Mouse (Mus musculus): ENCODE data around the gene Vwa2. TPM values are rescaled to one million over a fixed set of nuclear protein-coding genes. Genes with fewer than 3 reads are reported as not detected.
A peak's percentile ranks its signal among the peaks of the same experiment; 100 is the strongest.

Vwa2 gene
- not detected for total RNA-seq (2022)

DNA sequence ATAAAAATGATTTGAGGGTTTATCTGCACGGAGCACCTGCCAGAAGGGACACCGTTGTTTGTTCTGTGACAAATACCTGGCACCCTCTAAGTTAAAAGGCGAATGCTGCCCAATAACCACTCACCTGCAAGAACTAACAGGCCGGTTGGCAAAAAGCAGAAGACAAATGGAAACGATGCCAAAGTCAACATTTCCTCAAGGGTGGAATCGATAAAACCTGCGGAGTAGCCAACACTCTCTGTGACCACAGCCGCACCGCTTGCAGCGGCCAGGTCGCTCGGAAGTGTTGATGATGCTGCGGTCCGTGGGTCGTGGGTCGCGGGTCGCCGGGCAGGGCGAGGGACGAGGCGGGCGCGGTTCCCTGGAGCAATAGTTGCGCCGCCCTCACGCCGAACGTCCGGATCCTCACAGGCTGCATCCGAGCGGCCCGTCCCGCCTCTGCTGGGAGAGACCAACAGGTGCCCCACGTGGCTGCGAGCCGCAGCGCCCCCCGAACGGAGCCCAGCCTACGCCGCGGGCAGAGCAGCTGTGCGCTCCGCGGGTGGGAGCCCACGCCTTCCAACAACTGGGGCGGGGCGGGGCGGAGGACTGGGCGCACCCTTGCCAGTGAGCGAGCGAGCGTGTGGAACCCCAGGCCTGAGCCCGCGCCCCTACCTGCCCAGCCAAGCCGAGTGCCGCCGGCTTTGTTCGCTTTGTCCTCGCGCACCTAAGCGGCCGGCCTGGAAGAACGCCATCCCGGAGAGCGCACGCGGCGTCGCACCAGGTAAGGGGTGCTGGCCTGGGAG lies at the start of gene Vwa2:
Vwa2 (plus strand) TSS at position 434 of the 785 bp plus-strand sequence.
- no peak for DNase-seq (ENCODE audit: low spot score)

DNA sequence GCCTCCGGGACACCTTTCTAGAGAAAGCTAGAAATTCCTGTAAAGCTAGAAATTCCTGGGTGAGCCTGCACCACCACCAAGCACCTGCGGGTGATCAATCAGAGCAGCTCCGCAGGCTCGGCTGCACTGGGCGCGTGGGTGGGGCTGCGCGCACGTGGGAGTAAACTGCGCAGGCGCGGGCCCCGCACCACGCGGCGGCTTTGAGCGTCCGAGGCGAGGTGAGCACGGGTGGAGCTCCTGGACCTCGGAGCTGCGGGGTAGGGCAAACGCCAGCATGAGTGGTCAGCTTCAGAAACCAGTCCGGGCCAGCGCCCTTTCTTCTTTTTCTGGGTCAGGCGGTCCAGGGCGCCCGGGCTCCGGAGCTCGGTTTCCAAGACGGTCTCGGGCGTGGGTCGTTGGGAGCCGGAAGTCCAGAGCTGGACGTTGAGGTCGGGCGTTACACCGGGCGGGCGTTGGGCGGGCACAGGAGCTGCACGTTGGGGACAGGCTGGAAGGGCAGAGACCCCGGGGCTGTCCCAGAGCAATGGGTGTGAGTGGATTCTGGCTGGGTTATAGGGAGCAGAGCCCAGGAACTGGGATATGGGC lies 47.9 kb upstream of the Vwa2 start, which contains the start of gene Tdrd1:
Tdrd1 (plus strand) TSS at position 163 of the 585 bp plus-strand sequence.
- no peak for DNase-seq (ENCODE audit: low spot score)

DNA sequence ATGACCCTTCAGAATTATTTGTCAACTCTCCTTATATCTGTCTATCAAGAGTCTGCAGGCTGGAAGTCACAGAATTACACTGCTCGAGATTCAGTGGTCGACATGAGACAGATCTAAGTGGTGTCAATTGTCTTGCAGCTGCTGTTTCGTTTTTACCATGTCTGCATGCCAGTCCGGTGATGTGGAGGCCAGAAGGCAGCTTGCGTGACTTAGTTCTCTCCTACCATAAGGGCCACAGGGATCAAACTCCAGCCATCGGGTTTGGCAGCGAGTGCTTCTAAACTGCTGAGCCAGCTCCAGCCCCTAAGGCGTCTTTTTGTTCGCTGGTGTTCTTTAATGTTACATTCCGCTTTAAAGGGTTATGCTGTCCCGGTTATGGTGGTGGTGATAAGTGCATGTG lies 45.7 kb upstream of the Vwa2 start:
- no peak for DNase-seq (ENCODE audit: low spot score)

DNA sequence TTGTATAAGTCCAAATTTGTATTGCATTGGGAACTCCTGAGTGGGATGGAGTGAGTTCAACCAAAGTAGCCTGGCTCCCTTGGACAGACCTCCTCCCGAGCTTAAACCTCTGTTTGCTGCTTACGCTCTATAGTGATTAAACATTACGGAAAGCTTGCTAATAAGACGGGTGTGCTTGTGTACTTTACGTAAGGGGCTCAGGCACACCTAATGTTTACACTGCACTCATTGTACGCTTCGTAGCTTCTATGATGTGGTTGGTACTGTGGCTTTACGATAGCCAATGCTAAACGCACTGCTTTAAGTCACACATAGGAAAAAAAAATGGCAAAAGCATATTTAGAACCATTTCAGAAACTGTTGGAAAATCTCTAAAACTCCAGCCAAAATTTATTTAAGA lies 44.8 kb upstream of the Vwa2 start:
- no peak for DNase-seq (ENCODE audit: low spot score)

DNA sequence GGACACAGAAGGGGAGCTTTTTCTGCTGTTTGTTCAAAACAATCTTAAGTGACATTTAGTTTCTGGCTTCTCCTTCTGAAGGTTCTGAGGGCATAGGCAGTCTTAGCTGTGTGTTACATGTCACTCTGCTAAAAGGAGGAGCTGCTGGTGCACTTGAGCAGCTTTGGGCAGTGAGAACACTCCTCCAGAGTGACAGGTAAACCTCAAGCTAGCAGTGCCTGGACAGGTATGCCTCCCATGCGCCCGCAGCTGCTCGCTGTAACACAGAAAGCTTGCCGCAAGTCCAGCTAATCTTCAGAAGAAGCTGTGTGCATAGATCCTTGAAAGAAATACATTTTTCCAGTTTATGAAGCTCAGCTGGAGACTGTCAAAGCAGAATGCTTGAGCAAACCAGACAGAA lies 43.9 kb upstream of the Vwa2 start:
- DNase-seq (ENCODE audit: low spot score): no peak

DNA sequence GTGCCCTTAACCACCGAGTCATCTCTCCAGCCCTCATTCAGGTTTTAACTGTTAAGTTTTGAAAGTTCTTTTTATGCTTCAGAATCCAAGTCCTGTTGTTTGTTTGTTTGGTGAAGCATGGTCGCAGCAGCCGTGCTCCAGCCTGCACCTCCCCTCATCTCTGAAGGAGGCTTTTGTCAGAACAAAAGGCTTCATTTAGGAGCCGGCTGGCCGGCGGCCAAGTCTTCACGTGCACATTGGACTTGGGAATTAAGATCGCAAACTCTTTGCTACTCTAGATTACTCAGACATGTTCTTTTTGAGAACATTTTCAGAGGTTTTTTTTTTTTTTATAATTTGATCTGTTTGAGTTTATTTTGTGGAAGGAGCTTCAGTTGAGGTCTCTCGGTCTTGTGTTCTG lies 38.7 kb upstream of the Vwa2 start:
- no peak for DNase-seq (ENCODE audit: low spot score)

DNA sequence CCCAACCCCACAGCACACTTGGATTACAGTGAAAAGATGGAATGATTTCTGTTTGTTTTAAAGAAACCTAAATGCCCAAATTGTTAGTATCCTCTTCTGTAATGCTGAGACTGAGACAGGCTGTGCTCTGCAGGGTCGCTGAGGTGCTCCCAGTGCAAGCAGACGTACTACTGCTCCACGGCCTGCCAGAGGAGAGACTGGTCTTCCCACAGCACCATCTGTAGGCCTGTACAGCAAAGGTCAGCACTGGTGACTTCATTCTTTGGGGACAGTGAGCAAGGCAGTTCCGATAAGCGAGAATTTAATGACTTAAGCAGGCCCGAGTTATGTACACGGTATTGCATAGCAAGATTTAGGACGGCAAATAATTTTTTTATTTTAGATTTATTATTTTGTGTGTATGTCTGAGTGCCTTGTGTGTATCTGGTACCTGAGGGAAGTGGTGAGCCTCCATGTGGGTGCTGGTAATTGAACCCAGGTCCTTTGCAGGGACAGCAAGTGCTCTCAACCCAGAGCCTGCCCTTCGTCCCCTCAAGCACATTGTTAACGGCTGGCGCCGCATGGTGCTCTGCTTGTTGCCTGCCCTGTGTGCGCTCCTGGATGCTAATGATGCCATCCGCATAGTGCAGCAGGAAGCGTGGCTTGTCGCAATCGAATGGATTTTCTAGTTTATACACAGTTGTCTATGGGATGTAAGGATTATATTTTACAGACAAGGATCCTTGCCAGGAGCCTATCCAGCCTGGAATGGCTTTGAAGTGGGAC lies 34.9 kb upstream of the Vwa2 start:
- no peak for DNase-seq (ENCODE audit: low spot score)

DNA sequence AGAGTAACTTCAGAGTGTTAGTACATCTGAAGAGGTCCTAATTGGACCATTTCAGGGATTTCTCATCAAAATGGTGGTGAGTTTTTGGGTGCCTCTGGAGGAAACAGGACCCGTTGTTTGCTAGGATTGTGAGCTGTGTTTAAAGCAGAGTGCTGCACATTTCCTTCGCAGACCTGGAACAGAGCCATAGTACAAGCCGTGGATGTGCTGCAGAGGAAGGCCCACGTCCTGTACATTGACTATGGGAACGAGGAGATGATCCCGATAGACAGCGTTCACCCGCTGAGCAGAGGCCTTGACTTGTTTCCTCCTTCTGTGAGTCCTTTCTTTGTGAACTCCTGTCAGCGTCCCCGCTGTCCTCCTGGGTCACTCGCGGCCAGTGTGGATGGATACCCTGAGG lies 31.1 kb upstream of the Vwa2 start:
- DNase-seq (ENCODE audit: low spot score): no peak

DNA sequence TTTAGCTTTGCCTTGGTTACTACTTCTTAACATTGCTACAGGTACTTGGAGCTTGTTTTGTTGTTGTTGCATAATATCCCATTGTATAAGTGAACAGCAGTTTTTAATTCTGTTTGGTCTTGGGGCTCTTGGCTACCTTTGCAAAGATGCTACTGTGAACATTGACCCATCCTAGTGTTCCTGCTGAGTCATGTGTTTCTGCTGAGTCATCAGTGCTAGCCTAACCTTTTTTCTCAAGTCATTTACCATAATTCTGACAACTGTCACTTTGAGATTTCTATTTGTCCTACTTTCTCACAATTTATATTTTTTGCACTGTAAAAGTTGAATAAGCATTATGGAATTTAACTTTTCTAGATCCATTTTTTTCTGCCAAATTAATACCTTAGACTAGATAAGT lies 21.5 kb upstream of the Vwa2 start:
- no peak for DNase-seq (ENCODE audit: low spot score)

DNA sequence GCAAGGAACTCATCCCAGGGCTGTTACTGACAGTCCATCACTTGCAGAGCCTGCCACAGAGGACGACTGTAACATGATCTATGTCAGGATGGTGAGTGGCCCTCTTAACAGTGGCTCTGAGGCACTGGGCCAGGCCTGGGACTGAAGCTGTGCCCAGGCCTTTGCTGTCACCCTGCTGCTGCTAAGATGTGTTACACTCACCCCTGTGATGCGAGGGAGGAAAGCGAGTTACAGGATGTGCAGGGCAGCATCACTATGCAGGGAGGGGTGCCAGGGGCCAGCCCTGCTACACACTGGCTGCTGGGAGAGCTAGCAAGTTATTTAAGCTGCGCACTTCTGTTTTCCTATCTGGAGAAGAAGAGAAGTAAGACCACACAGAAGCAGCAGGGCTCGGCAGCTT lies 17.6 kb upstream of the Vwa2 start:
- DNase-seq (ENCODE audit: low spot score): peak; percentile 2

DNA sequence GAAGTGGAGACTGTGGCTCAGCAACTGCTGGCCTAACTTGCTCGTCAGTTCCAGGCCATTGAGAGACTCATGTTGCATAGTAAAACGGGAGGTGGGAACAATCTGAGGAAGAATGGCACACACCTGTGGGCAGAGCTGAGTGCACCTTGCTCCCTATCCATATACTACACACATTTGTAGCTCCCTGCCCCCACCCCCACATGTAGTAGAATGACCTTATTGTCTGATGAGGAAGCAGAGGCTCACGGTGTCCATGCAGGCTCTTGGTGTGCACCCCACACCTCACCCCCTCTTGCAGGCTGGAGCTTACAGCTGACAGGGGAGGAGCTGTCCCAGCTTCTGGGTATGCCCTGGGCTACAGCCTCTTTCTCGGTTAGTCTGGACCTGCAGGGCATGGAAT lies 6.3 kb upstream of the Vwa2 start:
- no peak for DNase-seq (ENCODE audit: low spot score)

DNA sequence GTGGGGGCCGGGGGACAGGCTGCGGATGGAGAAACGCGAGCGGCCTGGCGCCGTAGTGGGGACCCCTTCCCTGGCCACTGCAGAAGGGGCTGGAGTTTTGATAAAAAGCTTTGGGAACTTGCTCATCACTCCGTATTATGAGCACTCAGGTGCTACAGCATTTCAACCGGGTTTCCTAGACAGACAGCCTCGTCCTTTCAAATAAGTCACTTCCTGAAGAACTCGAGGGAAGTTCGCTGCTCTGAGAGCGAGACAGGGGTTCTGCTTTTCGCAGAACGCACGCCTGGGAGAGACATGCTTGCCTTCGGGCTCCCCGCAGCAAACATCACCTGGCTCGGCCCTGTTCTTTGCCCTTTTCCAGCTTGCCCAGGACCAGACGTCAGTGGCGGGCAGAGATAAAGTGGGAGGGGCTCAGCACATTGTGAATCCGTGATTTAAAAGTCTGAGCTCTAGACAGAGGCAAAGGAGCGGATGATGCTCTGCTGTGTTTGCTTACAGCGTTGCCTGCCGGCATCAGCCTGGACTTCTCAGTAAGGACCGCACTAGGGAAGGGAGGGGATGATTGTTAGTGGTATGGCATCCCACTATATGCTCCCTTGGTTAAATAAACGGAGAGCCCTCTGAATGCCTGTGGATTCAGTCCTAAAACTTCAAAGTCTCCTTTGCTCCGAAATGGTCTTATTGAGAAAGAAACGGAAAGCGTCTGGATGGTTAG lies 709 bp downstream of the Vwa2 start:
- DNase-seq (ENCODE audit: low spot score): no peak

DNA sequence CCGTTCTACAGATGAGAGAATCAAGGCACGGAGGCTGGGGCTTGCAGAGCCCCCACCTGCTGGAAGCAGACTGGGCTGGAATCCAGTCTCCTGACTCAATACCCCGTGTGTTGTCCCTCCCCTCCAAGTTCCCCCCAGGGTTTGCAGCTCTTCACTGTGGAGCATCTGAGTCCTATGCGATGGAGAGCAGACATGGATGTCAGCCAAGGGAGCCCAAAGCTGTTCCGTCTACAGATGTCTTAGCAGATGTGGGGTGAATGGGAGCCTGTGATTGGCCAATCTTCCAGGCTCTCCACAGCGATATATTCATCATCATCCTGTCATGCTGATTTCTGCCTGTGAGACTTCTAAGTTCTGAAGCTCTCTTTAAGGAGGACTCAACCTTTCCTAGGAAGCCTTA lies 3.3 kb downstream of the Vwa2 start:
- DNase-seq (ENCODE audit: low spot score): no peak

DNA sequence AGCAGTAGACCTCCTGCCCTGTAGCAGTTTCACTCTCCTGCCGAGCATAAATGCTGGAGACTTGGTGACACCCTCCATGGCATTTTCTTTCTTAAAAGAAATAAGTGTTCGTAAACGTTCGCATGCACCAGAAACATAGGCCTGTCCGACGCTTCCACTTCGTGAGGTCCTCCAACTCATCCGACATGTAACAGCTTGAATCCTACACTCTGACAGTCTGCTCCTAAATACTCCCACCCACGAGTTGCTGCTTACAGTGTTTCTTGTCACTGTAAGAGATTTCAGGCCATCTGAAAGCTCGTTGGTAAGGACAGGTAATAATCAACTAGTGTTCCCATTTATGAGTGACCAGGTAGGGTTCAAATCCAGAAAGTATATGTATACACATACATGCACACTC lies 13.8 kb downstream of the Vwa2 start:
- no peak for DNase-seq (ENCODE audit: low spot score)

DNA sequence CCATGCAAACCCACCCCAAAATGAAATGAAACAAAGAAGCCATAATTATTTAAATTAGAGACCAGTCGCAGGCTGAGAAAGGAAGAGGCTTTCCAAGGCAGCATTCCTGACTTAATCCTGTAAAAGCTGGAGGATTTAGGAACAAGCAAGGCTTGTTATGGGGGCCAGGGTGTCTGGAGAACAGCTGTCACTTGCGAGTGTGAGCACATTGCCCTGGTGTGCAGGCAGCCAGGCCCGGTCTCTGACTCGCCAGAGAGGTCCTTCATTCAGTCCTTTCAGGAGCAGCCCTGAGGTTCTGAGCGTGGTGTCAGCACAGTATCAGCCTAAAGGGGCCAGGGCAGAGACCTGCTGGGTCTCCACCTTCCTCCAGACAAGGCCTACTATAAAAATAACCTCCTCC lies 14.6 kb downstream of the Vwa2 start:
- no peak for DNase-seq (ENCODE audit: low spot score)

DNA sequence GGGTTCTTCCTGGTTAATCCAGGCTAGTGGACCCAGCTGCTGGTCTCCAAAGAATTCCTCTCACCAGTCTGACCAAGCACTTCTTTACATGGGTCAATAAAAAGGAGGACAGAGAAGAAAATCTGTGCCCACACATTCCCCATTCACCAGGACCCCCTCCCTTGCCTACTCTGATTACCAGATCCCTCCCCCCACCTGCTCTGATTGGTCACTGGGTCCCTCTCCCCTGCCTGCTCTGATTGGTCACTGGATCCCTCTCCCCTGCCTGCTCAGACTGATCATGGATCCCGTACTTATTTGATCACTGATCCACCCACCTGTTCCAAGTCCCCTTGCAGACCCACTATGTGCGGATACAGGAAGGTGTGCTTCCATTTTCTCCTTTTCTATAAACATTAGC lies 17.4 kb downstream of the Vwa2 start:
- no peak for DNase-seq (ENCODE audit: low spot score)

DNA sequence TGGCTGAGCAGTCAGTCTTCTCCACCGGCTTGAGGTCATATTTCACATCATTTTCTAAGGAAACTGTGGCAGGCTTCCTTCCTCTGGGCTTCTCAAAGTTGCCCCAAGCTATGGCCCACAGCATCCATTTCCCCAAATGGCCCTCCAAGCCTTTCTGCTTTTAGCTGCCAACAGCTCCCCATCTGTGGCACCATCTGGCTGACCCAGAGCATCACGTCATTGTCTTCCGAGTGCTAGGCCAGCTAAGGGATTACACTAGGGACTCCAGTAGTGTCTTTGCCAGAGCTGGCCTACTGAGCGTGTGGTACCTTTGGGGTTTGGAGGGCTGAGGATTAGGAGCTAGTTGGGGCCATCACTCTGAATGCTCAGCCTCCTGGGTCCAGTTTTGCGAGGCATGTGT lies 18.5 kb downstream of the Vwa2 start:
- DNase-seq (ENCODE audit: low spot score): no peak

DNA sequence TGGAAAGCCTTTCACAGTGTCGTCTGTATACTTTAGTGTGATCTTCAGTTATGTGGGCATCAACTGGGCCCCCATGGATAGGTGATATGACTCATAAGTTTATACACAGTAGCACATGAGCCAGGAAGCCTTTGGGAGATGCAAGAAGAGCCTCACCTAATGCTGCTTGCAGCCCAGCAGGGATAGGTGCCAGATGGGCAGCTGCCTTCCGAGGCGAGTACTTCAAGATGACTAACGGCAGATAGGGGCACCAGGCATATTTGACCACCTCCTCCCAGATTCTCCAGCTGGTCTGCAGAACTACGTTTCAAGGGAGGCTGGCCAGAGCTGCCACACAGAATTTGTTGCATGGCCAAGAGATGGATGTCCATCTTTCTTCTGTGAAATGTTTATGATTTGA lies 19.3 kb downstream of the Vwa2 start:
- no peak for DNase-seq (ENCODE audit: low spot score)

DNA sequence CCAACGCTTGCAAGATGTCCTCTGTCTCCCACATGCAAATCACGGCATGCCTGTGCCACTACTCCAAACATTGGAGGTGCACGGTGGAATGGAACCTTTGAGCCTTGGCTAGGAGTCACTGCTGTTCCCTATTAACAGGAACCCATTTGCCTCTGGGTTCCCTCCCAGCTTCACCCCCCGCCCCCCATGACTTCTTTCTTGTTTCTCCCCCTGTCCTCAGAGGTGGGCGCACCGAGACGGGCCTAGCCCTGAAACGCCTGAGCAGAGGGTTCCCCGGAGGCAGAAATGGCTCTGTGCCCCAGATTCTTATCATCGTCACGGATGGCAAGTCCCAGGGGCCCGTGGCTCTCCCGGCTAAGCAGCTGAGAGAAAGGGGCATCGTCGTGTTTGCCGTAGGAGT lies 23.6 kb downstream of the Vwa2 start:
- no peak for DNase-seq (ENCODE audit: low spot score)

DNA sequence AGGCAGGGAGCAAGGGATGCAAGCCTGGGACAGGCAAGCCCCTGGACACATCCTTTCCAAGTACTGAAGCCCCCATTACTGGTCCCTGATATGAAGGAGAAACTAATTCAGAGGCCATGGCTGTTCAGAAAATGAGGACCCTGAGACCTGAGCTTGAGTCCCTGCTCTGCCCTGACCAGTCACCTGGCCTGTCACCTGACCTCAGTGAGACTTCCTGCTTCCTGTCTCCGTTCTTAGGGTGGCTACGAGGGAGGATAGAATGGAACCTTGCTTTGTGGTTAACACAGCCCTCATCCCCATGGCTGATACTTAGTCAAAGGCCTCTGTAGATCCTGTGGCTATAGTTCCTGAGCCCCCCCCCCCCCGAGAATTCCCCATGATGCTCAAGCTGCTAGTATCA lies 30.0 kb downstream of the Vwa2 start:
- no peak for DNase-seq (ENCODE audit: low spot score)

DNA sequence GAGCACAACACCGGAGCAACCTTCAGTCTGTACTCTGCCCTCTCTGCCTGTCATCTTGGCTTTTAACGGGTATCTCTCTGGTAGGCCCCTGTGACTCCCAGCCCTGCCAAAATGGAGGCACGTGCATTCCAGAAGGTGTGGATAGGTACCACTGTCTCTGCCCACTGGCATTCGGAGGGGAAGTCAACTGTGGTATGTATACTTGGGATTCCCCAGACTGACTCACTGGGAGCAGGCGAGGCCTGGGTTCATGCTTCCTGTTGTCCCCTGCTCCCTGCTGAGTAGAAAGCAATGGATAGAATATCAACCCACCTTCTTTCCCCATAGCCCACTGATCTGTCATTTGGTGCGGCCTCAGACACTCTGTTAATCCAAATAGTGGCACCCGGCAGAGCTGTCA lies 31.3 kb downstream of the Vwa2 start:
- no peak for DNase-seq (ENCODE audit: low spot score)

DNA sequence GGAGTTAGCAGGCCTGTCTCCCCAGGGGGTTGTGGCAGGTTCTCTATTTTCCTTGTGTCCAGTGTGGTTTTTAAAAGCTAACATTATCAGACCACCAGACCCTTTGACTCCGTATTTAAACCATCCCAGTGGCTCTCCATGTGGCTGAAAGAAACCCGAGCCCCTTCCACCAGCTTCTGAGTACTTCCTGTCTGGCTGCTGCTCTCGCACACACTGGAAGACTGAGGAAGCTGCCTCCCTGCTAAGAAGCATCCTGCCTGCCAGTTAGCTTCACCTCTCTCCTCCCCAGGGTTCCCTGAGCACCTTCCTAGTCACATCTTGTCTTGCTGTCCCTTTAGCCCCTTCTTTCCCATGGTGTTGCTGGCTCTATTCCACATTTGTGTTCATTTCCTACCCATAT lies 33.8 kb downstream of the Vwa2 start:
- DNase-seq (ENCODE audit: low spot score): no peak

Data from heart, adult 8-10 months (tissue).